In the genomic region with DNA sequence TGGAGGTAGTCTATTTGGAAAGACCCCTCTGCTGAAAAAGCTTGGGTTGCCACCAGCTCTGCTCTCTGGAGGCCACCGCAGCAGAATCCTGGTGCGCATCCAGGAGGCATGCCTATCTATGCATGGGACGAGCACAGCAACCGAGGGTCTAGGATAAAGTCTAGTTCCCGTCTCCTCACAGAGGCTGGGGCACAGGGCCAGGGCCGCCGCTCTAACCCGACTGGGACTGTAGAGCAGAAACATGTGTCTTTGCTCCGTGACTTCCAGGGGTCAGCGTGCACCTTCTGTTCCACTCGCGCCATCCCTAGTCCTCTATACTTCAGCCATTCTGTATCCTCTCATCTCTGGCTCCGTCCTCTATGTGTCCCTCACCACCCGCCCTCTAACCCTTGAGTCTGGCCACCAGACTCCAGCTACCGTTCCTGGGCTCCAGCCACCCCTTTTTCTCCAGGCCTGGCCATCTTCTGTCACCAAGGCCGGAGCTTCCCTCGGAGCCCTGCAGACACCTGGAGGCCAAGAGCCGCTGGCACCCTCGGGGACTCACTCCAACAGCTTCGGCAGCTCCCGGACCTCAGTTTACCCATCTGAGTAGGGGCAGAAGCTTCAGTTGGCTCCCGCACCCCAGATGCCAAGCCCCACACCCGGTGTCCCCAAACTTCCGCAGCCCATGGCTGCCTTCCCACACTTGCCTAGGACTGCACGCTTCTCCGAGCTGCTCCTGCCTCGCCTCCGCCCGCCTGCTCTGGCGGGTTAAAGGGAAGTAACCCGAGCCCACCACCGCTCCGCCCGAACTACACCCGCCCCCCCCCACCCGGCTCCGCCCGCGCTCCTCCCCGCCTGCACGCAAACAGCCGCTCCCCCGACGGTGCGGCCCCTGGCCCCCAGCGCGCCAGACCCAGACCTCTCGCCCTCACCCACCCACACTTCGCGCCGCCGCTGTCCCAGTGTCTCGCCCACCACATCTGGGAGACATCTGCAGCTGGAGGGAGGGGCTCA, we compare ENCODE assay signal across 8 mouse cellular contexts. TPM values are rescaled to one million over a fixed set of nuclear protein-coding genes. Genes with fewer than 3 reads are reported as not detected.
DNase-seq lines count a peak whose midpoint lies in the region; ATAC-seq lines count a peak whose summit lies in the region.

No protein-coding gene starts in this region.

- H3K4me1 ChIP-seq in forebrain, embryonic 16.5 days (replicated peaks; ENCODE audit: control insufficient read depth, insufficient read depth, low read length) = peaks cover 6% of the 10 kb centered on the region
- H3K4me1 ChIP-seq in hindbrain, embryonic 13.5 days (replicated peaks) = peaks cover 9% of the 10 kb centered on the region
- H3K4me1 ChIP-seq in lung, embryonic 15.5 days = peaks cover 7% of the 10 kb centered on the region

- peak overlapping the region; percentile 30 for H3K4me3 ChIP-seq in forebrain, embryonic 16.5 days (replicated peaks; ENCODE audit: low read length)
- peak overlapping the region; percentile 33 for H3K4me3 ChIP-seq in hindbrain, embryonic 13.5 days
- H3K4me3 ChIP-seq in lung, embryonic 15.5 days = peak overlapping the region; percentile 42

- peak overlapping the region; percentile 51 for H3K4me2 ChIP-seq in forebrain, embryonic 16.5 days (ENCODE audit: low read length)
- peak overlapping the region; percentile 56 for H3K4me2 ChIP-seq in hindbrain, embryonic 13.5 days
- peak overlapping the region; percentile 79 for H3K4me2 ChIP-seq in lung, embryonic 15.5 days

- H3K27ac ChIP-seq in forebrain, embryonic 16.5 days (ENCODE audit: low read length) = no peak overlapping the region
- H3K27ac ChIP-seq in hindbrain, embryonic 13.5 days = no peak overlapping the region
- no peak overlapping the region for H3K27ac ChIP-seq in lung, embryonic 15.5 days

- H3K36me3 ChIP-seq in forebrain, embryonic 16.5 days (ENCODE audit: control insufficient read depth, insufficient read depth) = no peaks in the 10 kb centered on the region
- H3K36me3 ChIP-seq in hindbrain, embryonic 13.5 days = no peaks in the 10 kb centered on the region
- H3K36me3 ChIP-seq in lung, embryonic 15.5 days = no peaks in the 10 kb centered on the region

- no peaks in the 10 kb centered on the region for H3K9me3 ChIP-seq in forebrain, embryonic 16.5 days (ENCODE audit: control insufficient read depth, low read length)
- no peaks in the 10 kb centered on the region for H3K9me3 ChIP-seq in hindbrain, embryonic 13.5 days
- H3K9me3 ChIP-seq in lung, embryonic 15.5 days = no peaks in the 10 kb centered on the region

- ATAC-seq in forebrain, embryonic 16.5 days = no peak
- ATAC-seq in hindbrain, embryonic 13.5 days (ENCODE audit: low FRiP score) = no peak
- peak; percentile 80 for ATAC-seq in lung, embryonic 15.5 days (ENCODE audit: borderline replicate concordance, extremely low read depth, low FRiP score, low TSS enrichment)

- 0 out of 2 replicates have a peak overlapping the region, but pooled peaks have one; percentile 13 for H3K9ac ChIP-seq in forebrain, embryonic 16.5 days (replicated peaks; ENCODE audit: low read depth, low read length)
- H3K9ac ChIP-seq in hindbrain, embryonic 13.5 days = peak overlapping the region; percentile 35; the same call in 1 of the 2 replicates
- H3K9ac ChIP-seq in lung, embryonic 15.5 days = peak overlapping the region; percentile 43; the same call in 1 of the 2 replicates

- peaks cover 11% of the 10 kb centered on the region for H3K27me3 ChIP-seq in forebrain, embryonic 16.5 days (replicated peaks; ENCODE audit: control insufficient read depth, insufficient read depth, low read length)
- peaks cover 43% of the 10 kb centered on the region for H3K27me3 ChIP-seq in hindbrain, embryonic 13.5 days
- H3K27me3 ChIP-seq in lung, embryonic 15.5 days = peaks cover 18% of the 10 kb centered on the region; the same call in 1 of the 2 replicates

- 12% methylated on average over 50 of the region's 53 CpGs for WGBS in forebrain, embryonic 16.5 days
- 11% methylated on average over 50 of the region's 53 CpGs for WGBS in hindbrain, embryonic 13.5 days
- 8% methylated on average over 51 of the region's 53 CpGs for WGBS in lung, embryonic 15.5 days

- DNase-seq in urinary bladder, postnatal 25 days (ENCODE audit: low spot score) = peak; percentile 33
- DNase-seq in urinary bladder, adult 18-20 months (ENCODE audit: low spot score in 2 of 2) = no peak
- peak; percentile 42 for DNase-seq in skeletal muscle tissue, adult 2 months (ENCODE audit: low read depth, low spot score)
- DNase-seq in layer of hippocampus, adult 18-20 months (ENCODE audit: low spot score in 2 of 2) = no peak
- no peak for DNase-seq in layer of hippocampus, postnatal 25 days (ENCODE audit: extremely low spot score in 1 of 2, low spot score in 1 of 2)

RNA-seq across cellular contexts. Expression of a gene that starts 13.1 kb away (rescaled TPM):
- polyA plus RNA-seq in forebrain, embryonic 16.5 days (2015; fragmentation: Nextera tagmentation; extraction: Ambion mirVana) = 2.1 and 3.6 TPM in 2 replicates
- polyA plus RNA-seq in hindbrain, embryonic 13.5 days (2015; fragmentation: Nextera tagmentation; extraction: Ambion mirVana) = 4.3 and 4.4 TPM in 2 replicates
- polyA plus RNA-seq in lung, embryonic 15.5 days (2015; fragmentation: Nextera tagmentation; extraction: Ambion mirVana) = 3.0 and 5.4 TPM in 2 replicates
- total RNA-seq in layer of hippocampus, adult 18-20 months (2021) = 1 to 10 TPM; 1.3 to 2.1 TPM
- 1 to 10 TPM; 2.9 to 4.3 TPM for total RNA-seq in layer of hippocampus, postnatal 25 days (2021)

RNA-seq across cellular contexts. Expression of a gene that starts 37.2 kb away (rescaled TPM):
- polyA plus RNA-seq in forebrain, embryonic 16.5 days (2015; fragmentation: Nextera tagmentation; extraction: Ambion mirVana) = 1.5 and 2.0 TPM in 2 replicates
- polyA plus RNA-seq in hindbrain, embryonic 13.5 days (2015; fragmentation: Nextera tagmentation; extraction: Ambion mirVana) = 0.74 and 0.93 TPM in 2 replicates
- polyA plus RNA-seq in lung, embryonic 15.5 days (2015; fragmentation: Nextera tagmentation; extraction: Ambion mirVana) = 0.48 and 0.56 TPM in 2 replicates
- 1 to 10 TPM; 1.5 to 2.0 TPM for total RNA-seq in layer of hippocampus, adult 18-20 months (2021)
- 1 to 10 TPM; 1.3 to 1.7 TPM for total RNA-seq in layer of hippocampus, postnatal 25 days (2021)

RNA-seq across cellular contexts. Expression of a gene that starts 54.2 kb away (rescaled TPM):
- polyA plus RNA-seq in forebrain, embryonic 16.5 days (2015; fragmentation: Nextera tagmentation; extraction: Ambion mirVana) = not detected in 2 replicates
- polyA plus RNA-seq in hindbrain, embryonic 13.5 days (2015; fragmentation: Nextera tagmentation; extraction: Ambion mirVana) = not detected in 2 replicates
- not detected in 2 replicates for polyA plus RNA-seq in lung, embryonic 15.5 days (2015; fragmentation: Nextera tagmentation; extraction: Ambion mirVana)
- total RNA-seq in layer of hippocampus, adult 18-20 months (2021) = under 1 TPM; 0.36 to 0.42 TPM
- total RNA-seq in layer of hippocampus, postnatal 25 days (2021) = under 1 TPM; 0.28 to 0.62 TPM

Comparison
In these comparisons a context has a peak if more than half of its experiments do, and no peak if none do; other contexts are left out.
1. DNase-seq: peak in urinary bladder, postnatal 25 days (single experiment) and skeletal muscle tissue, adult 2 months (single experiment); none in urinary bladder, adult 18-20 months (0 of 2), layer of hippocampus, adult 18-20 months (0 of 2) and layer of hippocampus, postnatal 25 days (0 of 2).
2. Peak in every context shown above with its lines, with median percentiles within 50 percentile points of each other: H3K4me2 ChIP-seq, H3K4me3 ChIP-seq and H3K9ac ChIP-seq.